Mouse (Mus musculus): ENCODE results near the gene Nfkbil1. TPM values are rescaled to one million over a fixed set of nuclear protein-coding genes. Genes with fewer than 3 reads are reported as not detected.

Gene Nfkbil1
- total and polyA plus RNA-seq, 3 experiments: 15.2 to 25.9 (median 22.0) TPM

- H3K4me3 ChIP-seq (replicated peaks in 1 of 3; ENCODE audit: low read depth in 2 of 3, low read length in 2 of 3, poor library complexity in 1 of 3): no peak overlapping the region
- peak; percentile 76 for DNase-seq (ENCODE audit: extremely low read depth)
- TF ChIP-seq GABPA (IDR thresholded peaks at IDR 0.05; ENCODE audit: insufficient replicate concordance, low read depth, low read length) (no peak), BHLHE40 (IDR thresholded peaks at IDR 0.05; ENCODE audit: low read depth, low read length) (peak; percentile 26; the same call in 1 of the 2 replicates), SMC3 (IDR thresholded peaks at IDR 0.05; ENCODE audit: low read depth, low read length) (no peak), ZNF384 (IDR thresholded peaks at IDR 0.05; ENCODE audit: low read depth, low read length) (no peak), NRF1 (IDR thresholded peaks at IDR 0.05; ENCODE audit: low read depth, low read length) (no peak), JUN (IDR thresholded peaks at IDR 0.05; ENCODE audit: insufficient read depth, low read depth, low read length) (no peak), ZMIZ1 (IDR thresholded peaks at IDR 0.05; ENCODE audit: low read depth, low read length) (no peak), USF2 (conservative IDR thresholded peaks at IDR 0.05; ENCODE audit: low read depth, low read length) (no peak), POLR2A (IDR thresholded peaks at IDR 0.05; ENCODE audit: low read depth, low read length) (peak; percentile 3; the same call in 1 of the 2 replicates), ELF1 (IDR thresholded peaks at IDR 0.05; ENCODE audit: low read depth, low read length) (no peak), E2F4 (IDR thresholded peaks at IDR 0.05; ENCODE audit: insufficient replicate concordance, low read depth, low read length) (no peak), JUND (conservative IDR thresholded peaks at IDR 0.05; ENCODE audit: low read depth, low read length) (no peak), POLR2AphosphoS2 (IDR thresholded peaks at IDR 0.05; ENCODE audit: low read depth, low read length) (no peak), RAD21 (IDR thresholded peaks at IDR 0.05; ENCODE audit: low read depth, low read length) (no peak), MAZ (IDR thresholded peaks at IDR 0.05; ENCODE audit: low read depth, low read length) (peak; percentile 73; the same call in 1 of the 2 replicates), MAX (IDR thresholded peaks at IDR 0.05; ENCODE audit: low read length) (0 out of 2 replicates have a peak, but pooled peaks have one; percentile 10), USF1 (IDR thresholded peaks at IDR 0.05; ENCODE audit: low read depth, low read length) (no peak), CTCF (conservative IDR thresholded peaks at IDR 0.05 in 1 of 2, IDR thresholded peaks at IDR 0.05 in 1 of 2; ENCODE audit: low read depth in 2 of 2, low read length in 2 of 2) (no peak), MYC (IDR thresholded peaks at IDR 0.05; ENCODE audit: low read depth, low read length) (no peak), TCF12 (IDR thresholded peaks at IDR 0.05; ENCODE audit: low read depth, low read length) (peak; percentile 44; the same call in 1 of the 2 replicates), TBP (conservative IDR thresholded peaks at IDR 0.05; ENCODE audit: low read depth, low read length) (no peak), MAFK (IDR thresholded peaks at IDR 0.05; ENCODE audit: insufficient replicate concordance, low read length) (peak; percentile 46; the same call in 1 of the 2 replicates), CHD1 (IDR thresholded peaks at IDR 0.05; ENCODE audit: low read depth, low read length) (no peak), MXI1 (IDR thresholded peaks at IDR 0.05; ENCODE audit: low read depth, low read length) (no peak), ZKSCAN1 (IDR thresholded peaks at IDR 0.05; ENCODE audit: borderline replicate concordance, low read depth, low read length) (no peak), UBTF (IDR thresholded peaks at IDR 0.05; ENCODE audit: low read depth, low read length) (0 out of 2 replicates have a peak, but pooled peaks have one; percentile 9), IRF4 (IDR thresholded peaks at IDR 0.05; ENCODE audit: low read depth, low read length) (no peak; the same call in 1 of the 2 replicates), CHD2 (IDR thresholded peaks at IDR 0.05; ENCODE audit: low read length) (no peak; the same call in 1 of the 2 replicates), PAX5 (IDR thresholded peaks at IDR 0.05; ENCODE audit: low read length) (no peak), ETS1 (conservative IDR thresholded peaks at IDR 0.05; ENCODE audit: low read depth, low read length) (peak; percentile 62), MEF2A (IDR thresholded peaks at IDR 0.05; ENCODE audit: borderline replicate concordance, low read depth, low read length) (peak; percentile 81; the same call in 1 of the 2 replicates), EP300 (IDR thresholded peaks at IDR 0.05; ENCODE audit: low read length) (no peak), HCFC1 (IDR thresholded peaks at IDR 0.05; ENCODE audit: low read depth, low read length) (no peak)
- H3K4me2 ChIP-seq (ENCODE audit: insufficient read depth, low read depth, poor library complexity, severe bottlenecking): peak overlapping the region; percentile 87
- in situ Hi-C loops (cut with MboI; ENCODE audit: low pct_ligation_motif_present, low pct_unique_long_range_greater_than_20kb, low sequenced_read_pairs): no loop called here
- dilution Hi-C loops (cut with MboI; ENCODE audit: extremely low pct_ligation_motif_present, extremely low pct_unique_long_range_greater_than_20kb, low sequenced_read_pairs): no loop called here
- peak overlapping the region; percentile 92 for H3K27ac ChIP-seq (ENCODE audit: insufficient read depth, low read depth)
- no peaks in the 10 kb centered on the region for H3K9me3 ChIP-seq (replicated peaks; ENCODE audit: low read length)
- H3K27me3 ChIP-seq (replicated peaks): no peaks in the 10 kb centered on the region
- H3K4me1 ChIP-seq (ENCODE audit: control insufficient read depth in 1 of 2, insufficient read depth in 2 of 2): peaks cover 30 to 75% of the 10 kb centered on the region in 2 experiments
- peaks cover 25 to 36% of the 10 kb centered on the region in 2 experiments for H3K36me3 ChIP-seq (replicated peaks in 1 of 2; ENCODE audit: control insufficient read depth in 1 of 2, insufficient read depth in 1 of 2, low read length in 1 of 2)
- H3K9ac ChIP-seq (ENCODE audit: insufficient read depth, low read depth): peak overlapping the region; percentile 41; the same call in 1 of the 2 replicates
- H3K79me2 ChIP-seq (replicated peaks; ENCODE audit: control insufficient read depth, extremely low read depth, insufficient read depth, poor library complexity, severe bottlenecking): no peaks in the 10 kb centered on the region
Observed at GRCm38 (mm10) chr17:35219601-35220041, 16.0 kb downstream of the Nfkbil1 start.
